Mouse (Mus musculus) olfactory bulb, adult 2 months (tissue): Measurements from ENCODE around the gene Atp5d.

Source experiments
- CTCF ChIP-seq: fragments of 200-500 bp; IDR thresholded peaks from 2 replicates; pipeline ENCODE4 v1.5.1; 2012; ENCODE audit warnings: low read depth, mild to moderate bottlenecking, low read length, moderate library complexity; ENCODE audit not compliant: insufficient read depth
- POLR2A ChIP-seq: fragments of 200-500 bp; IDR thresholded peaks from 2 replicates; pipeline ENCODE4 v1.6.1; 2012; ENCODE audit warnings: mild to moderate bottlenecking, low read depth, low read length, moderate library complexity; ENCODE audit not compliant: insufficient read depth

GRCm38 (mm10) chr10:80135161-80135560 is 3.3 kb upstream of the Atp5d start:
- TF ChIP-seq POLR2A (no peak), CTCF (no peak)
